Mouse (Mus musculus): ENCODE measurements around the gene Dnajc21. TPM values are rescaled to one million over a fixed set of nuclear protein-coding genes. Genes with fewer than 3 reads are reported as not detected.
A peak's percentile ranks its signal among the peaks of the same experiment; 100 is the strongest.

Dnajc21 gene
- total RNA-seq, 2 experiments from 2014 or later, result 23.3 to 24.4 TPM

DNA sequence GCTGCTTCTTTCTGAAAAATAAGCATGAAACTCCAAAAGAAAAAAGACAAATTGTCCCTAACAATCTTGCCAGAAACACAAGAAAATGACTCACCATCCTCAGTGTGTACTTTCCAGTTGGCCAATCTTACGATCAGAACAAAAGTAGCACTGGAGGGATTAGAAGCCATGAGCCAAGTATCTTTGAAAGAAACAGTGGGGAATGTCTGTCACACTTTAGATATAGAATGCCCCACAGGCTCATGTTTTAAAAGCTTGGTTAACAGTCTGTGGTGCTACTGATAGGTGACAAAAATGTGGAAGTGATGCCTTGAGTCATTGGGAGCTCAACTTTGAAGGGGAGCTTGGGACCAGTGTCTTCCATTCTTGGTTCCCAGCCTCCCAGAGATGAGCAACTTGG is 28.0 kb downstream of the Dnajc21 start:
- no peak for DNase-seq
- intact Hi-C loops (cut with DNase I), result loop anchor here (5.0 kb wide), 1 partner anchor 985 kb away; no protein-coding TSS in a partner anchor

DNA sequence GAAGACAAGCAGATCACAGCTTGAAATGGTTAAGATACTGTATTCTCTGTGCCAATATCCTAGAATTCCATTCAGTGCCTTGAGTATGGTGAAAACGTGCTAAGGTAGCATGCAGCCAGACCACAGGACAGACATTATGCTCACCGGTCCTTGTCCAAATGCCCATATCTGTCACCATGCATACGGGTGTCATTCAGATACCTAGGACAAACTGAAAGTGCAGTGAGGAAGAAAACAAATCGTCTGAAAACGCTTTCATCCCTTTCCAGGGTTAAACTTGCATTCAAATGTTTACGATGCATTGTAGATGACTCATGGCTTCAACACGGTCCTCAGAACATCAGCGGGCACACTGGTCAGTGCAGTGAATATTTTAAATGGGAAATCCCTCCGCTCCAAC is 28.8 kb downstream of the Dnajc21 start:
- no peak for DNase-seq
- intact Hi-C loops (cut with DNase I), result loop anchor here (5.0 kb wide), 1 partner anchor 984 kb away; no protein-coding TSS in a partner anchor

DNA sequence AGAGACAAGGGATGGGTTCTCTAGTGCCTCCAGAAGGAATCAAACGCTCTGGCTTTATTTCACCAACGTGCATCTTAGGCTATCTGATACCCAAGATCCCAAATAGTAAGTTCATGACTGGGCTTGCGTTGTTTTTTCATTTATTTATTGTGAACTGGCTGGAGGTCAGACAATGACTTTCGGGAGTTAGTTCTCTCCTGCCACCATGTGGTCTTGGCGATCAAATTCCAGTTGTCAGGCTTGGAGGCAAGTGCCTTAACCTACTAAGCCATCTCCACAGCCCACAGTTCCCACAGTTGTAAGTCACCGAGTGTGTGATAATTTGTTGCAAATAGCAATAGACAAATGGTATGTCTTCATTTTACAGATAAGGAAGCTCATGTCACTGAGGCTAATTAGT is 30.4 kb downstream of the Dnajc21 start:
- intact Hi-C loops (cut with DNase I), result loop anchor here (5.0 kb wide), 1 partner anchor 983 kb away; no protein-coding TSS in a partner anchor
- peak; percentile 8 to 12 for DNase-seq

GRCm38 (mm10) chr15:10436893-10437292 is 33.4 kb downstream of the Dnajc21 start:
- intact Hi-C loops (cut with DNase I), result no loop called here
- DNase-seq, result no peak

DNA sequence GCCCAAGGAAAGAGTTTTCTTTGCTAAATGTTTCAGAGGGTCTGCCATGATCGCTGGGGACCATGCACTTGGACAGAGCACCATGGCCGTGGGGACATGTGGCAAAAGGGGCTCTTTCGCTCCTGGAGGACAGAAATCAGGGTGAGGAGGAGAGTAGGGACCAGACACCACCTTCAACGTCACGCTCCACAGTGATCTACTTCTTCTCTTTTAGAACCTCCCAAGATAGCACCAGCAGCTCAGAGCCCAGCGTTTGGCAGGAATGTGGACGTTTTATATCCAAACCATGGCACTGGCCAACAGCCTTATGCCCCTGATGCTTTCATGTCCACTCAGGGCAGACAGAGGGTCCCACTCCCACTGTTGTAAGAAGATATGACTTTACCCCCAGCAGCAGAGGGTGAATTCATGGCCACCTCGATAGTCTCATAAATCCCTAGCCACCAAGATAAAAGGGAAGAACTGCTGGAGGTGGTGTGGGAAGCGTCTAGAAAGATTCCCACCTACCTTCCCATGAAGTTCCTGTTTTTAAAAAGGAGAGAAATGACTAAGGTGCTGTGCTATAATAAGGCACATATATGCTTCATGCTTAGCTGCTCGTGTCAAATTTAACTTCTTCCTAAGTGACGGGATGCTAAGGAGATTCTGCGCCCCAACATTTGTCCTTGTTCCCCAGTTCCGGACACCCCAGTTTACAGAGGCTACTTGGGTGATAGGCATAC is 43.6 kb downstream of the Dnajc21 start:
- intact Hi-C loops (cut with DNase I), result no loop called here
- DNase-seq, result no peak

DNA sequence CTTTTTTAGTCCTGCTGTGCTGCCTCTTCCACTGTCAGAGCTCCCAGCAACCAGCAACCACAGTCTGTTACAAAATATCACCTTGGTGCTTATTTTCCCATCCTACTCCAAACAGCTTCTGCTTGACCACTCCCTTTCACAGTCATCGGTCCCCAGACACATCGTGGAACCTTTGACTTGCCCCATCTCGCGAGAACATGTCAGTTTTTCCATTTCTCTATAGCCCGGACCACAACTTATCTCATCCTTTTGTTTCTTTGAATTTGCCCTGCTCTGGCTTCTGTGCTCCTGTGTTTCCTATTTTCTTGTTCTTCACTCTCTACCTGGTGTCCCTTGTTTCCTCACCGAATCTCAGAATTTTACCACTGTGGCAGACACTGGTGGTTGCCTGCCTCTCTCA is 44.2 kb downstream of the Dnajc21 start:
- intact Hi-C loops (cut with DNase I), result no loop called here
- no peak for DNase-seq

DNA sequence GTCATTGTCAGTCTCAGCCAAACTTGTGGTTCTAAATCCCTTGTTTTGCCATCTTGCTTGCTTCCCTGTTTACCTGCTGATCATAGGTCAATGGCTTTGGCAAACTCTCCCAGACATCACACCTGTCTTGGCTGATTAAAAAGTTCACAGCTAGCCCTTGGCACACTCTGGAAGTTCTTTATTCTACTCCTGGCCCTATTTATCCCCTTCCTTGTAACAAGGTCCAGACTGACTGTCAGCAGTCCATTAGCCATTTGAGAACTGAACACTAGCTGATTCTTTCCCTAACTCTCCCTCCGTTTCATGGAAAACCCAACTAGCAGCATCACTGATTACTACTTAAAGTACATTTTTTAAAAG is 48.6 kb downstream of the Dnajc21 start:
- no peak for DNase-seq
- intact Hi-C loops (cut with DNase I), result no loop called here

GRCm38 (mm10) chr15:10421138-10421784 is 49.1 kb downstream of the Dnajc21 start:
- no peak for DNase-seq
- intact Hi-C loops (cut with DNase I), result no loop called here

- DNase-seq, result no peak
- intact Hi-C loops (cut with DNase I), result no loop called here
Observed at GRCm38 (mm10) chr15:10413656-10414055, 56.7 kb downstream of the Dnajc21 start.

DNA sequence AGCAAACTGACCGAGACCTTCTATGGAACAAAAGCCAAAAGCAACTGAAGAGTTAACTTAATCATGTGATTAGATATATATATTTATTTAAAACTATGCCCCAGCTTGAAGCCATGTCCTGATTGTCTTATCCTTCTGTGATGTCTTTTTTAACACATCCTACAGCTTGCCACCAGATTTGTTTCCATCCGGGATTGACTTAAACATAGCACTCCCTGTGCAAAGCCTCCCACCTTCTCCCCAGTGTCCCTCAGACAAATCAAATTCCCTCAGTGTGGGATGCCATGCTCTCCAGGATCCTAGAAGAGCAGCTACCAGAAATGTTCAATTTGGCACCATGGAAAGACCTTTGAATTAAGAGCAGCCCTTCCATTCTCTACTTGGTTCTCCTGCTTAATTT is 59.4 kb downstream of the Dnajc21 start:
- intact Hi-C loops (cut with DNase I), result no loop called here
- DNase-seq, result no peak

DNA sequence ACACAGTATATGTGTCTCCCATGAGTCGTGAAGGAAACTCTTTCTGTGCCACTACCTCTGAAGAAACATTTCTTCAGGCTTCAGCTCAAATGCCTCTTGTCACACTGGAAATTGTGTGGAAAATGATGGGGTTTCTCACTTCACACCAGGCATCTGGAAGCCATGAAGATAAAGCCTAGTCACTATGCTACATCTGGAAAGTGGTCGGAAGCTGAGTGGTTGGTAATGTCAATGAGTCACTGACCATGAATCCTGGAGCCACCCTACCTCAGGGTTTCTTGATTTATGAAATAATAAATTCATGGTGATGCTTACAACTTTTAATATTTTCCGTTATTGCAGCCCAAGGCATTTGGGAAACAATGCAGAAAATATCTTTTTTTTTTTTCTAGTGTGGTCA is 60.5 kb downstream of the Dnajc21 start:
- intact Hi-C loops (cut with DNase I), result no loop called here
- no peak for DNase-seq

DNA sequence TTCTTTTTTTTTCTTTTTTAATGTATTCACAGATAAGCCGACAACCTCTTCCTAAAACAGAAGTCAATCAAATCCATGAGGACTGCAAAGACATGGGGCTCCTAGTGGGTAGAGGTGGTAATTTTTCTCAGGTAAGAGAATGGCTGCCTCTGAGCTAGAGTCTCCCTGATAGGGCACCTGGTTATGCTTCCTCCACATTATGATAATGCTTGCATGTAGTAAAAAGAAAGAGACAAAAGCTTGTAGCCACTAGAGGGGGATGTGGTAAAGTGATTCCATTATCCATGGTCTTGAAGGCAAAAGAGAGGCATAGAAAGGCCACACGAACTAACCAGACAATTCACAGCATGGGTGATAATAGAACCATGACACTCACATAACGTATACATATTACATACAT is 69.9 kb downstream of the Dnajc21 start:
- intact Hi-C loops (cut with DNase I), result no loop called here
- DNase-seq, result no peak

DNA sequence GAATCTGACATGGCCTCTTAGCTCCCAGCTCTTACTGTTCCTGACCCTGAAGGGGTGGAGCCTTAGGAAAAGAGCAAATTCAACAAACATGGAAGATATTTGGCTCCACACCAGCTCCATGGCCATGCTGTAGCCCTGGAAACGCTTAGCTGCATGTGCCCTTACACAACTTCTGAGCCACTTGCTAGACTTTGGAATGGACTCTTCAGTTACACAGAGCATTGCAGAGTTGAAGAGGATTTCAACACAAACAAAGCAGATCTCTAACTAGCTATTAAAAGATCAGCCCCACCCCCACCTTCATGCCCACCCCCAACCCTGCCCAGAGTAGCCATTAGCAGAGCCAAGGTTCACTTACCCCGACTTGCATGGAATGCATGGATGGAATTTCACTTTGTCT is 70.5 kb downstream of the Dnajc21 start:
- no peak for DNase-seq
- intact Hi-C loops (cut with DNase I), result no loop called here

Other genes starting within 250 kb of the Dnajc21 start
- not detected for gene Gm21973, start 145.1 kb downstream of the Dnajc21 start, total RNA-seq (2021)
- gene Agxt2, start 112.0 kb downstream of the Dnajc21 start, total RNA-seq (2021), result not detected
- 10 to 100 TPM; 15.3 to 20.5 TPM for gene Brix1, start 15.4 kb upstream of the Dnajc21 start, total RNA-seq (2021)
- gene Rad1, start 15.5 kb upstream of the Dnajc21 start, total RNA-seq (2021), result 1 to 10 TPM; 7.2 to 8.5 TPM
- not detected for gene Ttc23l, start 88.2 kb upstream of the Dnajc21 start, total RNA-seq (2021)
- 1 to 10 TPM; 5.3 to 6.3 TPM for gene Rai14, start 244.1 kb upstream of the Dnajc21 start, total RNA-seq (2021)

Measured in heart, postnatal 14 days (tissue).